Mouse (Mus musculus) c-Kit-positive CD71-positive TER-119-positive erythroid progenitor cells, embryonic 14.5 days (primary cell): Measurements from ENCODE around the gene Gm379.

ENCODE experiments used
- DNase-seq: peaks from one replicate; pipeline ENCODE4 v3.0.0-alpha.2; 2013; ENCODE audit warnings: low spot score

Gm379 gene

GRCm38 (mm10) chrX:108664885-108665284 is at the start of gene Gm379:
TSS of gene Gm379 (minus strand) at chrX:108664891.
- no peak for DNase-seq

DNA sequence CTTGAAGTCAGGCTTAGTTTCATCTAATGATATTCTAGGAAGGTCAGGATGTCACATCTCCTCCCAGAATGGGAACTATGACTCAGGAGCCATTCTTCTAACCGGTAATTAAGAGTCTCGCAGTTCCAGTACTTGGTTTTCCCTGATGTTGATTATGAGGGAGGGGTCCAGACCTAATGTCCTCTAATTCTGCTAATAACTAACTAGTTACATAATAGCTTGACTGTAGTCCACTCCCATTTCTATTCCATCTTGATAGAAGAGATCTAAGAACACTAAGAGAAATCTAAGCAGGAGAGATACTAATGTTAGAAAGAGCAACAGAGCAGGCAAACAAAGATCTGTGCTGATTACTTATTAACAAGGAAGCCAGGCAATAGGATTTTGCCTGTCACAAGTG is 39.6 kb upstream of the Gm379 start:
- no peak for DNase-seq

DNA sequence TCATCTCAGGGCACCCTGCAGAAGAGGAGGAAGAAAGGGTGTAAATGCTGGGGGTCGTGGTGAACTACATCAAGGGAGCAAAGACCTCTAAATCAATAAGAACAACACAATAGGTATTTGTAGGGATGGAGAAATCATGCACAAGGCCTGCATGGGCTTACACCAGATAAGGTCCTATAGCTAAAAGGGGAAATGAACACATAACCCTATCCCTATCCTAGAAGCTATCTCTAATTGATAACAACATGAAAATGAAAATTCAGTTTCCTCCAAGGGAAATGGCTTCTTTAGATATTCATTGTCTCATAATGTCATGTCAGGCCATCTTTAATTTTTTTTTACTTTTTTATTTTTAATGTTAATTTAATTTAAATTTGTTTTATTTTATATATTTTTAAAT is 4.2 kb upstream of the Gm379 start:
- DNase-seq = no peak

- DNase-seq = no peak
These were observed 42.7 kb downstream of the Gm379 start for GRCm38 (mm10) chrX:108621991-108622390.

- DNase-seq = no peak
These were observed 43.8 kb downstream of the Gm379 start for GRCm38 (mm10) chrX:108620886-108621285.
